Mouse (Mus musculus) liver, embryonic 15.5 days (tissue): ENCODE measurements around the gene Grem1. TPM values are rescaled to one million over a fixed set of nuclear protein-coding genes. Genes with fewer than 3 reads are reported as not detected.

Experiments used
- ATAC-seq: fragments of 200-750 bp; cut with Nextera tagmentation; 2 replicates; pipeline ENCODE4 v1.8.0; 2017; ENCODE audit warnings: moderate number of reproducible peaks, mild to moderate bottlenecking, moderate library complexity; ENCODE audit not compliant: insufficient read depth
- H3K27ac ChIP-seq: fragments of 300-500 bp; sonication (generic); replicated peaks from 2 replicates; pipeline ENCODE4 v1.5.1; 2015; ENCODE audit warnings: mild to moderate bottlenecking, inconsistent platforms
- H3K27me3 ChIP-seq: fragments of 300-500 bp; sonication (generic); 2 replicates; pipeline ENCODE4 v1.6.1; 2015; ENCODE audit warnings: mild to moderate bottlenecking, inconsistent platforms
- H3K36me3 ChIP-seq: fragments of 300-500 bp; sonication (generic); replicated peaks from 2 replicates; pipeline ENCODE4 v1.6.1; 2015; ENCODE audit warnings: moderate library complexity, mild to moderate bottlenecking, inconsistent platforms
- H3K4me1 ChIP-seq: fragments of 300-500 bp; sonication (generic); replicated peaks from 2 replicates; pipeline ENCODE4 v1.6.1; 2015; ENCODE audit warnings: inconsistent platforms
- H3K4me2 ChIP-seq: fragments of 300-500 bp; sonication (generic); 2 replicates; pipeline ENCODE4 v1.6.1; 2015; ENCODE audit warnings: moderate library complexity, mild to moderate bottlenecking, inconsistent platforms
- H3K4me3 ChIP-seq: fragments of 300-500 bp; sonication (generic); replicated peaks from 2 replicates; pipeline ENCODE4 v1.5.1; 2015; ENCODE audit warnings: mild to moderate bottlenecking, inconsistent platforms
- H3K9ac ChIP-seq: fragments of 300-500 bp; sonication (generic); 2 replicates; pipeline ENCODE4 v1.6.1; 2015; ENCODE audit warnings: moderate library complexity, mild to moderate bottlenecking, inconsistent platforms
- H3K9me3 ChIP-seq: fragments of 300-500 bp; sonication (generic); replicated peaks from 2 replicates; pipeline ENCODE4 v1.6.1; 2016; ENCODE audit warnings: inconsistent platforms
- WGBS: fragments of 180-500 bp; shearing (Covaris S2); methylation state at CpG from one replicate; pipeline ENCODE4 v1.1.7; 2015; ENCODE audit warnings: mixed read lengths; ENCODE audit not compliant: insufficient replicate concordance; 5-methylcytosine and 5-hydroxymethylcytosine counted together
- polyA plus RNA-seq: library from polyadenylated mRNA; unstranded; fragments of >200 nt; fragmentation: Nextera tagmentation; extraction: Ambion mirVana; gene quantifications from 2 replicates; pipeline ENCODE4 v1.2.1, GENCODE M21; 2015

Gene Grem1
- 0.02 and 0.05 TPM in 2 replicates for polyA plus RNA-seq

GRCm38 (mm10) chr2:113758311-113759161 lies at the start of gene Grem1:
Grem1 (minus strand) TSS chr2:113758646.
- Histone ChIP-seq H3K27ac (no peak within 1 kb of the TSS), H3K4me3 (peak within 1 kb of the TSS; percentile 12; the same call in 1 of the 2 replicates), H3K9ac (no peak within 1 kb of the TSS), H3K27me3 (peaks cover 44% of the 10 kb centered on the region), H3K4me2 (peak within 1 kb of the TSS; percentile 46), H3K9me3 (no peaks in the 10 kb centered on the region), H3K36me3 (no peaks in the 10 kb centered on the region), H3K4me1 (no peaks in the 10 kb centered on the region)
- 1% methylated on average over 64 of the region's 64 CpGs for WGBS
- no peak for ATAC-seq

- Histone ChIP-seq H3K4me2 (no peak overlapping the region), H3K36me3 (no peaks in the 10 kb centered on the region), H3K9me3 (no peaks in the 10 kb centered on the region), H3K27me3 (no peaks in the 10 kb centered on the region), H3K27ac (no peak overlapping the region), H3K4me1 (no peaks in the 10 kb centered on the region), H3K4me3 (no peak overlapping the region), H3K9ac (no peak overlapping the region)
- ATAC-seq: no peak
- WGBS: 22% methylated on average over 9 of the region's 9 CpGs
These were observed 49.2 kb upstream of the Grem1 start for GRCm38 (mm10) chr2:113807640-113808039.

DNA sequence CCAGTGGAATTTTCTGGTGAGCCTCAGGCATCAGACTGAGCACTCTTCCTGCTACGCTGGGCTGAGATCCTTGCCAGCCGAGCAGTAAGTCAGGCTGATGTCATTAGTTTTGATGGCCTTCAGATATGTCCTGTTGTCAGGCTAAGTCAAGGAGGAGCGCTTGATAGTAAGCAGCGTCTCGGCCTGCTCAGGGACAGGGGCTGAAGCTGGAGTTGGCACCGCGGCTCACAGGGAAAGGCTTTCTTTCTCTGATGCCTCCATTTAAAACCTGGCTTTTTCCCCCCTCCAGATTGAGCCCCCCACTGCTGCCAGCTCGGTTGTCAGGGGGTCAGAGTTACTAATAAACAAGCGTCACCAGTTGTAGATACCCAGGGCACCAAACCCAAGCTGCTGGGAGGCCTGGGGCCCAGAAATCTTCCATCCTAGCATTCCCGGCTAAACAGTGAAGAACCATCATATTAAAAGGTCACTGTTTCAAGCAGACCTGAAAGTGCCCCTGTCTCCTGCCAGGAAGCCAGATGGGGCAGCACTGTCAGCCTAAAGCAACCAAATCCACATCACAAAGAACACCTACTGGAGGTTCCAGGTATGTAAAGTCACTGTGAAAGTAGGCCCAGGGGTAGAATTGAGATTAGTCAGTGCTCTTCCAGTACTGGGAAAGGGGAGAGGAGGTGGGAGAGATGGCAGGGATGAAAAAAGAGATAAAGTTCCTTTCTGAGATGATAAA lies 48.6 kb upstream of the Grem1 start:
- no peak for ATAC-seq
- no peaks in the 10 kb centered on the region for H3K9me3 ChIP-seq
- no peak overlapping the region for H3K4me2 ChIP-seq
- no peak overlapping the region for H3K9ac ChIP-seq
- 60% methylated on average over 10 of the region's 10 CpGs for WGBS
- no peaks in the 10 kb centered on the region for H3K27me3 ChIP-seq
- H3K36me3 ChIP-seq: no peaks in the 10 kb centered on the region
- H3K4me3 ChIP-seq: no peak overlapping the region
- H3K27ac ChIP-seq: no peak overlapping the region
- no peaks in the 10 kb centered on the region for H3K4me1 ChIP-seq

DNA sequence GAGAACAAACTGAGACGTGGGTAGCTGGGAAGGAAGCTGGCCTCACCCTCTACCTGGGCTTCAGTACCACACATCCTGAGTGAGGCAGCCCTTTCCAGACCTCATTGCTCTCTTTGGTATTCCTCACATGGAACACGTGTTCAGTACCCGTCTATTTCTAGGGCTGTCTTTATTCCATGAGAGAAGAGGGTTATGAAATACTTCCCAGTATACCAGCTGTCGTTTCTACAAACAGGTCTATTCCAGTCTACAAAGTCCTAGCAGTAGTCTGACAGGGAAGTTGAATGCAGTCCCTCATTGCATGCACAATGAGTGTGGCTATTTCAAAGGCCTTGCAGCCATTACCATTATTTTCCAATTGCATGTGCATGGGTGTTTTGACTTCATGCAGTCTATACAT lies 47.3 kb upstream of the Grem1 start:
- H3K9ac ChIP-seq: no peak overlapping the region
- ATAC-seq: no peak
- no peak overlapping the region for H3K27ac ChIP-seq
- no peak overlapping the region for H3K4me2 ChIP-seq
- no peaks in the 10 kb centered on the region for H3K36me3 ChIP-seq
- WGBS: 52% methylated on average over 4 of the region's 4 CpGs
- H3K9me3 ChIP-seq: no peaks in the 10 kb centered on the region
- H3K4me1 ChIP-seq: no peaks in the 10 kb centered on the region
- no peak overlapping the region for H3K4me3 ChIP-seq
- no peaks in the 10 kb centered on the region for H3K27me3 ChIP-seq

DNA sequence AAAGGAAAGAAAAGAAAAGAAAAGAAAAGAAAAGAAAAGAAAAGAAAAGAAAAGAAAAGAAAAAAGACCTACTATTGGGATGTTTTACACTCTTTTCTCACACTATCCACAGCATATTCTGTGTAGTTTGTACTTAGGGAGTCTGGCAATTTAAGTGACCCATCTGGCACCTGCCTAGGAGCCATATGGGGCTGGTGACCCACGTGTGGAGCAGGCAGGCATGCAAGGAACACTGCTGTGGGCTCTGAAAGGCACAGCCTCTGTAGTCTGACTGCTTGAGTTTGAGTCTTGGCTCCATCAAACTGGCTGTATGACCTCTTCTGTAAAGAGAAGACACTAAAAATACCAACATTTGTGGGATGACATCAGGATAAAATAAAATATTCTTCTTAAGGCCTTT lies 45.3 kb upstream of the Grem1 start:
- Histone ChIP-seq H3K9me3 (no peaks in the 10 kb centered on the region), H3K36me3 (no peaks in the 10 kb centered on the region), H3K4me2 (no peak overlapping the region), H3K27me3 (no peaks in the 10 kb centered on the region), H3K9ac (no peak overlapping the region), H3K4me3 (no peak overlapping the region), H3K4me1 (no peaks in the 10 kb centered on the region), H3K27ac (no peak overlapping the region)
- no peak for ATAC-seq
- WGBS: 14% methylated on average over 1 of the region's 1 CpGs

- Histone ChIP-seq H3K4me3 (no peak overlapping the region), H3K4me2 (no peak overlapping the region), H3K36me3 (no peaks in the 10 kb centered on the region), H3K9ac (no peak overlapping the region), H3K4me1 (no peaks in the 10 kb centered on the region), H3K9me3 (no peaks in the 10 kb centered on the region), H3K27me3 (no peaks in the 10 kb centered on the region), H3K27ac (no peak overlapping the region)
- 56% methylated on average over 5 of the region's 5 CpGs for WGBS
- no peak for ATAC-seq
These were observed 42.4 kb upstream of the Grem1 start for GRCm38 (mm10) chr2:113800846-113801245.

GRCm38 (mm10) chr2:113798605-113799004 lies 40.2 kb upstream of the Grem1 start:
- H3K27me3 ChIP-seq: no peaks in the 10 kb centered on the region
- no peak overlapping the region for H3K4me3 ChIP-seq
- no peak for ATAC-seq
- 76% methylated on average over 13 of the region's 13 CpGs for WGBS
- H3K9me3 ChIP-seq: no peaks in the 10 kb centered on the region
- H3K27ac ChIP-seq: no peak overlapping the region
- no peak overlapping the region for H3K9ac ChIP-seq
- H3K4me1 ChIP-seq: no peaks in the 10 kb centered on the region
- no peaks in the 10 kb centered on the region for H3K36me3 ChIP-seq
- no peak overlapping the region for H3K4me2 ChIP-seq

DNA sequence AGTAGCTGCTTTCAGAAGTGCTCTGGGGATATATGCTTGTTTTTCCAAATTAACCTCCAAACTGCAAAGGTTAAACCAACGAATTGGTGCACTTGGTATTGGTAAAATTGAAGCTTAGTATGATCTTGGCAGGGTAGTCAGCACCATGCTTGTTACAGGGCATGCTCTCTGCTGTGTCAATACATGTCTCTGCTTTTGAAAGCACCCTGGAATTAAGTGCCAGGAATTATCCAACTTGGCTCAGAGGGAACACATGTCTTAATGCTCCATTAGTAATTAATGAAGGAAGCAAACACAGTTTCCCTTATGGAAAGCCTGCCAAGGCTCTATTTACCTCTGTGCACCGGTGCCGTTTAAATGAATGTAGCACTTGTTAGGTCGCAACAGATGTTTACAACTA lies 36.7 kb upstream of the Grem1 start:
- no peaks in the 10 kb centered on the region for H3K36me3 ChIP-seq
- H3K27me3 ChIP-seq: no peaks in the 10 kb centered on the region
- H3K27ac ChIP-seq: no peak overlapping the region
- no peak for ATAC-seq
- no peaks in the 10 kb centered on the region for H3K9me3 ChIP-seq
- H3K4me2 ChIP-seq: no peak overlapping the region
- WGBS: 63% methylated on average over 4 of the region's 4 CpGs
- no peaks in the 10 kb centered on the region for H3K4me1 ChIP-seq
- H3K9ac ChIP-seq: no peak overlapping the region
- no peak overlapping the region for H3K4me3 ChIP-seq

DNA sequence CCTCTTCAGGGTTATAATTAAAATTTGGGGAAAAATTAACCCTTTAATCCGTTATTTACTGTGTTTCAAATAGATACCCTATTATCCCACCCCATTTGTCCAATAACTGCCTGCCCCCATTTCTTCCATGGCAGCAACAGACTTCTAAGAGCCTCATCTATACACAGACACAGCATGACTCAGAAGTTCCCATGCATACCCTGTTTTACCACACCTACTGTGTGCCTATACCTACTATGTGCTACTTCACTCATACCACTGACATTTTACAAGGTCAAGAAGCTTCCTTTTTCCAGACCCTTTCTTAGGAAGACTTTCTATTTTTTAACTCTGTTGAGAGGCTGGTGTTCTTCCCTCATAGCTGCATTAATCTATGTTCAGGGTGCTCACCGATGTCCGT lies 35.1 kb upstream of the Grem1 start:
- Histone ChIP-seq H3K4me2 (no peak overlapping the region), H3K9me3 (no peaks in the 10 kb centered on the region), H3K36me3 (no peaks in the 10 kb centered on the region), H3K27ac (no peak overlapping the region), H3K9ac (no peak overlapping the region), H3K27me3 (no peaks in the 10 kb centered on the region), H3K4me3 (no peak overlapping the region), H3K4me1 (no peaks in the 10 kb centered on the region)
- ATAC-seq: no peak
- 57% methylated on average over 3 of the region's 3 CpGs for WGBS

GRCm38 (mm10) chr2:113788821-113789387 lies 30.5 kb upstream of the Grem1 start:
- Histone ChIP-seq H3K27ac (no peak overlapping the region), H3K27me3 (no peaks in the 10 kb centered on the region), H3K9me3 (no peaks in the 10 kb centered on the region), H3K4me3 (no peak overlapping the region), H3K36me3 (no peaks in the 10 kb centered on the region), H3K9ac (no peak overlapping the region), H3K4me1 (no peaks in the 10 kb centered on the region), H3K4me2 (no peak overlapping the region)
- 61% methylated on average over 4 of the region's 4 CpGs for WGBS
- ATAC-seq: no peak

DNA sequence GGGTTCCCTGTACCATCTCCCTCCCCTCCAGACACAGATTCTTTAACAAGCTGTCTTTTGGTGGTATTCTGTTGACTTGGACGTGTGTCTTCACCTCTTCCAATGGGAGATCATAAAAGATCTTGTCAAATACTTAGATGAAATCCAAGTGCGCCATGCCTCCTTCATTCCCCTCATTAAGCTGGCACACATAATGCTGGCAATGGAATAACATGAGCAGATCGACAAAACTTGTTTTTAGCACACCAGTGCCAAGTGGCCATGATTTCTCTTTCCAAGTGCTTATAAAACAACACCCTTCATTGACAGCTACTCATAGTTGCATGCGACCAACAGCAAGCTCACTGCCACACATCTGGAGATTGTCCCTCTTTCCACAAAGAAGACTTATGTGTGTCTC lies 29.4 kb upstream of the Grem1 start:
- H3K9me3 ChIP-seq: no peaks in the 10 kb centered on the region
- no peak for ATAC-seq
- H3K4me1 ChIP-seq: no peaks in the 10 kb centered on the region
- H3K36me3 ChIP-seq: no peaks in the 10 kb centered on the region
- 51% methylated on average over 4 of the region's 4 CpGs for WGBS
- no peak overlapping the region for H3K4me3 ChIP-seq
- no peaks in the 10 kb centered on the region for H3K27me3 ChIP-seq
- H3K27ac ChIP-seq: no peak overlapping the region
- H3K9ac ChIP-seq: no peak overlapping the region
- no peak overlapping the region for H3K4me2 ChIP-seq
